Mouse (Mus musculus) limb, embryonic 13.5 days (tissue): ENCODE measurements at regions not wholly inside any gene's neighbourhood (a gene's known extent, or its start where the extent isn't known, plus 50 kb on each side); places are given as distances from the start of the nearest gene placed in this dataset.
A peak's percentile ranks its signal among the peaks of the same experiment; 100 is the strongest.

Experiments
- ATAC-seq: fragments of 200-750 bp; cut with Nextera tagmentation; 2 replicates; pipeline ENCODE4 v1.8.0; 2017; ENCODE audit warnings: low read depth, moderate number of reproducible peaks, moderate TSS enrichment; ENCODE audit not compliant: low FRiP score
- H3K27ac ChIP-seq: fragments of 300-500 bp; sonication (generic); 2 replicates; pipeline ENCODE4 v1.5.1; 2015; ENCODE audit warnings: inconsistent platforms, mild to moderate bottlenecking, moderate library complexity
- H3K27me3 ChIP-seq: fragments of 300-500 bp; sonication (generic); 2 replicates; pipeline ENCODE4 v1.6.1; 2015; ENCODE audit warnings: mild to moderate bottlenecking, inconsistent platforms
- H3K36me3 ChIP-seq: fragments of 300-500 bp; sonication (generic); 2 replicates; pipeline ENCODE4 v1.6.1; 2015; ENCODE audit warnings: inconsistent platforms, mild to moderate bottlenecking, moderate library complexity
- H3K4me1 ChIP-seq: fragments of 300-500 bp; sonication (generic); 2 replicates; pipeline ENCODE4 v1.6.1; 2015; ENCODE audit warnings: inconsistent platforms
- H3K4me2 ChIP-seq: fragments of 300-500 bp; sonication (generic); replicated peaks from 2 replicates; pipeline ENCODE4 v1.6.1; 2015; ENCODE audit warnings: inconsistent platforms, mild to moderate bottlenecking, moderate library complexity
- H3K4me3 ChIP-seq: fragments of 300-500 bp; sonication (generic); 2 replicates; pipeline ENCODE4 v1.5.1; 2015; ENCODE audit warnings: moderate library complexity, mild to moderate bottlenecking, inconsistent platforms
- H3K9ac ChIP-seq: fragments of 300-500 bp; sonication (generic); 2 replicates; pipeline ENCODE4 v1.6.1; 2015; ENCODE audit warnings: mild to moderate bottlenecking, inconsistent platforms
- H3K9me3 ChIP-seq: fragments of 300-500 bp; sonication (generic); 2 replicates; pipeline ENCODE4 v1.6.1; 2016; ENCODE audit warnings: inconsistent platforms
- WGBS: fragments of 180-500 bp; shearing (Covaris S2); methylation state at CpG from one replicate; pipeline ENCODE4 v1.1.7; 2015; 5-methylcytosine and 5-hydroxymethylcytosine counted together

- no peaks in the 10 kb centered on the region for H3K27me3 ChIP-seq
- ATAC-seq: no peak
- no peak overlapping the region for H3K4me3 ChIP-seq
Observed at GRCm38 (mm10) chr15:27145860-27146259, 250.5 kb upstream of the Fbxl7 start.

GRCm38 (mm10) chr15:27160986-27161385 lies 265.6 kb upstream of the Fbxl7 start:
- Histone ChIP-seq H3K4me1 (no peaks in the 10 kb centered on the region), H3K4me3 (no peak overlapping the region), H3K9me3 (no peaks in the 10 kb centered on the region), H3K27me3 (no peaks in the 10 kb centered on the region), H3K36me3 (no peaks in the 10 kb centered on the region), H3K4me2 (no peak overlapping the region), H3K27ac (no peak overlapping the region), H3K9ac (no peak overlapping the region)
- 68% methylated on average over 5 of the region's 5 CpGs for WGBS
- no peak for ATAC-seq

More at GRCm38 (mm10) chr15:27145860-27146259, 250.5 kb upstream of the Fbxl7 start:
- no peak overlapping the region for H3K9ac ChIP-seq
- H3K4me1 ChIP-seq: peaks cover 4% of the 10 kb centered on the region
- H3K27ac ChIP-seq: no peak overlapping the region
- no peak overlapping the region for H3K4me2 ChIP-seq
- no peaks in the 10 kb centered on the region for H3K36me3 ChIP-seq
- WGBS: 82% methylated on average over 6 of the region's 6 CpGs
- no peaks in the 10 kb centered on the region for H3K9me3 ChIP-seq

- Histone ChIP-seq H3K9ac (no peak overlapping the region), H3K4me1 (no peaks in the 10 kb centered on the region), H3K27ac (no peak overlapping the region), H3K4me2 (no peak overlapping the region), H3K4me3 (no peak overlapping the region), H3K36me3 (no peaks in the 10 kb centered on the region), H3K9me3 (no peaks in the 10 kb centered on the region), H3K27me3 (no peaks in the 10 kb centered on the region)
- no peak for ATAC-seq
- 90% methylated on average over 1 of the region's 1 CpGs for WGBS
Observed at GRCm38 (mm10) chr15:27167484-27167883, 272.1 kb upstream of the Fbxl7 start.

- Histone ChIP-seq H3K36me3 (no peaks in the 10 kb centered on the region), H3K4me1 (no peaks in the 10 kb centered on the region), H3K4me2 (no peak overlapping the region), H3K9ac (no peak overlapping the region), H3K9me3 (no peaks in the 10 kb centered on the region), H3K27ac (no peak overlapping the region), H3K4me3 (no peak overlapping the region), H3K27me3 (no peaks in the 10 kb centered on the region)
- no peak for ATAC-seq
- 86% methylated on average over 7 of the region's 7 CpGs for WGBS
Observed at GRCm38 (mm10) chr15:27169846-27170245, 274.5 kb upstream of the Fbxl7 start.

- Histone ChIP-seq H3K27ac (no peak overlapping the region), H3K4me1 (peaks cover 8% of the 10 kb centered on the region), H3K27me3 (no peaks in the 10 kb centered on the region), H3K36me3 (no peaks in the 10 kb centered on the region), H3K4me2 (no peak overlapping the region), H3K4me3 (no peak overlapping the region), H3K9ac (no peak overlapping the region), H3K9me3 (no peaks in the 10 kb centered on the region)
- WGBS: 28% methylated on average over 5 of the region's 5 CpGs
- no peak for ATAC-seq
Observed at GRCm38 (mm10) chr15:27173506-27173905, 278.1 kb upstream of the Fbxl7 start.

- H3K36me3 ChIP-seq: no peaks in the 10 kb centered on the region
- H3K4me1 ChIP-seq: peaks cover 9% of the 10 kb centered on the region
- WGBS: 59% methylated on average over 13 of the region's 13 CpGs
Observed at GRCm38 (mm10) chr15:27178084-27178935, 282.9 kb upstream of the Fbxl7 start.

GRCm38 (mm10) chr15:27189699-27190098 lies 276.8 kb upstream of the Ank start:
- no peak overlapping the region for H3K27ac ChIP-seq
- H3K36me3 ChIP-seq: no peaks in the 10 kb centered on the region
- H3K27me3 ChIP-seq: no peaks in the 10 kb centered on the region
- WGBS: 53% methylated on average over 4 of the region's 4 CpGs
- H3K9ac ChIP-seq: no peak overlapping the region
- H3K4me3 ChIP-seq: no peak overlapping the region
- H3K9me3 ChIP-seq: no peaks in the 10 kb centered on the region
- no peak for ATAC-seq
- no peaks in the 10 kb centered on the region for H3K4me1 ChIP-seq
- H3K4me2 ChIP-seq: no peak overlapping the region

More at GRCm38 (mm10) chr15:27178084-27178935, 282.9 kb upstream of the Fbxl7 start:
- no peak overlapping the region for H3K4me3 ChIP-seq
- H3K4me2 ChIP-seq: peak overlapping the region; percentile 23; the same call in 1 of the 2 replicates
- peak; percentile 24; the same call in 1 of the 2 replicates for ATAC-seq
- H3K27ac ChIP-seq: peak overlapping the region; percentile 39; the same call in 1 of the 2 replicates
- no peak overlapping the region for H3K9ac ChIP-seq
- no peaks in the 10 kb centered on the region for H3K27me3 ChIP-seq
- peaks cover 5% of the 10 kb centered on the region; the same call in 1 of the 2 replicates for H3K9me3 ChIP-seq

- Histone ChIP-seq H3K36me3 (no peaks in the 10 kb centered on the region), H3K4me1 (no peaks in the 10 kb centered on the region), H3K4me3 (no peak overlapping the region), H3K9ac (no peak overlapping the region), H3K27ac (no peak overlapping the region), H3K27me3 (no peaks in the 10 kb centered on the region), H3K9me3 (no peaks in the 10 kb centered on the region), H3K4me2 (no peak overlapping the region)
- WGBS: 82% methylated on average over 3 of the region's 3 CpGs
- no peak for ATAC-seq
Observed at GRCm38 (mm10) chr15:27201513-27201912, 265.0 kb upstream of the Ank start.

GRCm38 (mm10) chr15:27204888-27205287 lies 261.6 kb upstream of the Ank start:
- no peak overlapping the region for H3K9ac ChIP-seq
- H3K9me3 ChIP-seq: no peaks in the 10 kb centered on the region
- no peak for ATAC-seq
- no peak overlapping the region for H3K4me2 ChIP-seq
- no peaks in the 10 kb centered on the region for H3K36me3 ChIP-seq
- WGBS: 84% methylated on average over 6 of the region's 6 CpGs
- no peak overlapping the region for H3K4me3 ChIP-seq
- no peaks in the 10 kb centered on the region for H3K4me1 ChIP-seq
- no peaks in the 10 kb centered on the region for H3K27me3 ChIP-seq
- H3K27ac ChIP-seq: no peak overlapping the region

GRCm38 (mm10) chr15:27207446-27207845 lies 259.0 kb upstream of the Ank start:
- WGBS: 49% methylated on average over 11 of the region's 11 CpGs
- Histone ChIP-seq H3K36me3 (no peaks in the 10 kb centered on the region), H3K27me3 (no peaks in the 10 kb centered on the region), H3K27ac (no peak overlapping the region), H3K4me3 (no peak overlapping the region), H3K4me1 (no peaks in the 10 kb centered on the region), H3K9ac (no peak overlapping the region), H3K4me2 (no peak overlapping the region), H3K9me3 (peaks cover 5% of the 10 kb centered on the region; the same call in 1 of the 2 replicates)
- no peak for ATAC-seq

- H3K4me1 ChIP-seq: peaks cover 4% of the 10 kb centered on the region; the same call in 1 of the 2 replicates
- no peak overlapping the region for H3K9ac ChIP-seq
- 8% methylated on average over 7 of the region's 7 CpGs for WGBS
- peaks cover 5% of the 10 kb centered on the region; the same call in 1 of the 2 replicates for H3K27me3 ChIP-seq
- H3K9me3 ChIP-seq: peaks cover 5% of the 10 kb centered on the region; the same call in 1 of the 2 replicates
- no peak overlapping the region for H3K27ac ChIP-seq
- no peak overlapping the region for H3K4me3 ChIP-seq
- 0 out of 2 replicates have a peak overlapping the region, but pooled peaks have one; percentile 0 for H3K4me2 ChIP-seq
- no peaks in the 10 kb centered on the region for H3K36me3 ChIP-seq
- peak; percentile 51; the same call in 1 of the 2 replicates for ATAC-seq
Observed at GRCm38 (mm10) chr15:27216387-27216786, 250.1 kb upstream of the Ank start.

- WGBS: 96% methylated on average over 3 of the region's 3 CpGs
- Histone ChIP-seq H3K9me3 (no peaks in the 10 kb centered on the region), H3K9ac (no peak overlapping the region), H3K4me1 (peaks cover 4% of the 10 kb centered on the region; the same call in 1 of the 2 replicates), H3K27me3 (peaks cover 2% of the 10 kb centered on the region; the same call in 1 of the 2 replicates), H3K36me3 (no peaks in the 10 kb centered on the region), H3K4me3 (no peak overlapping the region), H3K4me2 (no peak overlapping the region), H3K27ac (no peak overlapping the region)
- ATAC-seq: no peak
Observed at GRCm38 (mm10) chr15:27219126-27219738, 247.2 kb upstream of the Ank start.
